Mouse (Mus musculus): ENCODE measurements around the gene Ppp1r1a.

The Ppp1r1a gene

GRCm38 (mm10) chr15:103537822-103538213, at the start of gene Ppp1r1a:
Ppp1r1a (minus strand) TSS chr15:103538003.
- Histone ChIP-seq H3K36me3 (ENCODE audit: insufficient read depth, low read length) (peaks cover 12% of the 10 kb centered on the region), H3K9me3 (ENCODE audit: low read length) (no peaks in the 10 kb centered on the region), H3K4me1 (replicated peaks; ENCODE audit: low read depth, low read length) (peaks cover 61% of the 10 kb centered on the region), H3K4me3 (replicated peaks; ENCODE audit: low read length) (peak within 1 kb of the TSS; percentile 92), H3K27me3 (ENCODE audit: insufficient read depth, low read length) (peaks cover 38% of the 10 kb centered on the region)
- TF ChIP-seq CTCF (conservative IDR thresholded peaks at IDR 0.05; ENCODE audit: low read length) (no peak), NANOG (IDR thresholded peaks at IDR 0.05; ENCODE audit: borderline replicate concordance, low read length) (no peak), POU5F1 (IDR thresholded peaks at IDR 0.05; ENCODE audit: borderline replicate concordance, low read length) (no peak)

GRCm38 (mm10) chr15:103585876-103586275, 48.1 kb upstream of the Ppp1r1a start:
- no peaks in the 10 kb centered on the region for H3K9me3 ChIP-seq (ENCODE audit: low read length)
- no peak overlapping the region for H3K4me3 ChIP-seq (replicated peaks; ENCODE audit: low read length)
- H3K27me3 ChIP-seq (ENCODE audit: insufficient read depth, low read length), result no peaks in the 10 kb centered on the region
- H3K36me3 ChIP-seq (ENCODE audit: insufficient read depth, low read length), result no peaks in the 10 kb centered on the region
- TF ChIP-seq NANOG (IDR thresholded peaks at IDR 0.05; ENCODE audit: borderline replicate concordance, low read length), result no peak
- no peak for TF ChIP-seq POU5F1 (IDR thresholded peaks at IDR 0.05; ENCODE audit: borderline replicate concordance, low read length)
- TF ChIP-seq CTCF (conservative IDR thresholded peaks at IDR 0.05; ENCODE audit: low read length), result no peak
- H3K4me1 ChIP-seq (replicated peaks; ENCODE audit: low read depth, low read length), result no peaks in the 10 kb centered on the region

- no peaks in the 10 kb centered on the region for H3K4me1 ChIP-seq (replicated peaks; ENCODE audit: low read depth, low read length)
- H3K27me3 ChIP-seq (ENCODE audit: insufficient read depth, low read length), result no peaks in the 10 kb centered on the region
- H3K4me3 ChIP-seq (replicated peaks; ENCODE audit: low read length), result no peak within 1 kb of the TSS
- no peaks in the 10 kb centered on the region for H3K36me3 ChIP-seq (ENCODE audit: insufficient read depth, low read length)
- TF ChIP-seq NANOG (IDR thresholded peaks at IDR 0.05; ENCODE audit: borderline replicate concordance, low read length) (no peak), CTCF (conservative IDR thresholded peaks at IDR 0.05; ENCODE audit: low read length) (no peak), POU5F1 (IDR thresholded peaks at IDR 0.05; ENCODE audit: borderline replicate concordance, low read length) (no peak)
- H3K9me3 ChIP-seq (ENCODE audit: low read length), result no peaks in the 10 kb centered on the region
Observed at GRCm38 (mm10) chr15:103564981-103565380, 27.2 kb upstream of the Ppp1r1a start, which contains the start of gene Glycam1. Glycam1 (minus strand) TSS chr15:103565081.

- TF ChIP-seq CTCF (conservative IDR thresholded peaks at IDR 0.05; ENCODE audit: low read length) (peak; percentile 68), NANOG (IDR thresholded peaks at IDR 0.05; ENCODE audit: borderline replicate concordance, low read length) (no peak), POU5F1 (IDR thresholded peaks at IDR 0.05; ENCODE audit: borderline replicate concordance, low read length) (no peak)
- no peaks in the 10 kb centered on the region for H3K36me3 ChIP-seq (ENCODE audit: insufficient read depth, low read length)
- H3K9me3 ChIP-seq (ENCODE audit: low read length), result peaks cover 9% of the 10 kb centered on the region; the same call in 1 of the 2 replicates
- no peaks in the 10 kb centered on the region for H3K27me3 ChIP-seq (ENCODE audit: insufficient read depth, low read length)
- H3K4me3 ChIP-seq (replicated peaks; ENCODE audit: low read length), result no peak overlapping the region
- no peaks in the 10 kb centered on the region for H3K4me1 ChIP-seq (replicated peaks; ENCODE audit: low read depth, low read length)
Observed at GRCm38 (mm10) chr15:103552096-103552690, 14.4 kb upstream of the Ppp1r1a start.

GRCm38 (mm10) chr15:103551053-103551452, 13.2 kb upstream of the Ppp1r1a start:
- Histone ChIP-seq H3K4me1 (replicated peaks; ENCODE audit: low read depth, low read length) (no peaks in the 10 kb centered on the region), H3K4me3 (replicated peaks; ENCODE audit: low read length) (no peak overlapping the region), H3K9me3 (ENCODE audit: low read length) (peaks cover 9% of the 10 kb centered on the region; the same call in 1 of the 2 replicates), H3K27me3 (ENCODE audit: insufficient read depth, low read length) (0 out of 2 replicates have a peak, but pooled peaks cover 4% of the 10 kb centered on the region), H3K36me3 (ENCODE audit: insufficient read depth, low read length) (no peaks in the 10 kb centered on the region)
- no peak for TF ChIP-seq CTCF (conservative IDR thresholded peaks at IDR 0.05; ENCODE audit: low read length)
- TF ChIP-seq NANOG (IDR thresholded peaks at IDR 0.05; ENCODE audit: borderline replicate concordance, low read length), result no peak
- no peak for TF ChIP-seq POU5F1 (IDR thresholded peaks at IDR 0.05; ENCODE audit: borderline replicate concordance, low read length)

- Histone ChIP-seq H3K4me1 (replicated peaks; ENCODE audit: low read depth, low read length) (no peaks in the 10 kb centered on the region), H3K9me3 (ENCODE audit: low read length) (peaks cover 9% of the 10 kb centered on the region; the same call in 1 of the 2 replicates), H3K36me3 (ENCODE audit: insufficient read depth, low read length) (no peaks in the 10 kb centered on the region), H3K4me3 (replicated peaks; ENCODE audit: low read length) (no peak overlapping the region), H3K27me3 (ENCODE audit: insufficient read depth, low read length) (0 out of 2 replicates have a peak, but pooled peaks cover 4% of the 10 kb centered on the region)
- no peak for TF ChIP-seq NANOG (IDR thresholded peaks at IDR 0.05; ENCODE audit: borderline replicate concordance, low read length)
- TF ChIP-seq CTCF (conservative IDR thresholded peaks at IDR 0.05; ENCODE audit: low read length), result no peak
- TF ChIP-seq POU5F1 (IDR thresholded peaks at IDR 0.05; ENCODE audit: borderline replicate concordance, low read length), result no peak
Observed at GRCm38 (mm10) chr15:103549475-103549874, 11.7 kb upstream of the Ppp1r1a start.

GRCm38 (mm10) chr15:103547983-103548382, 10.2 kb upstream of the Ppp1r1a start:
- no peak overlapping the region for H3K4me3 ChIP-seq (replicated peaks; ENCODE audit: low read length)
- H3K27me3 ChIP-seq (ENCODE audit: insufficient read depth, low read length), result peaks cover 4% of the 10 kb centered on the region; the same call in 1 of the 2 replicates
- H3K36me3 ChIP-seq (ENCODE audit: insufficient read depth, low read length), result no peaks in the 10 kb centered on the region
- H3K9me3 ChIP-seq (ENCODE audit: low read length), result peaks cover 5% of the 10 kb centered on the region; the same call in 1 of the 2 replicates
- TF ChIP-seq CTCF (conservative IDR thresholded peaks at IDR 0.05; ENCODE audit: low read length) (peak; percentile 68), POU5F1 (IDR thresholded peaks at IDR 0.05; ENCODE audit: borderline replicate concordance, low read length) (no peak)
- H3K4me1 ChIP-seq (replicated peaks; ENCODE audit: low read depth, low read length), result no peaks in the 10 kb centered on the region

- H3K4me1 ChIP-seq (replicated peaks; ENCODE audit: low read depth, low read length), result peaks cover 16% of the 10 kb centered on the region
- H3K36me3 ChIP-seq (ENCODE audit: insufficient read depth, low read length), result no peaks in the 10 kb centered on the region
- no peak for TF ChIP-seq POU5F1 (IDR thresholded peaks at IDR 0.05; ENCODE audit: borderline replicate concordance, low read length)
- no peak for TF ChIP-seq CTCF (conservative IDR thresholded peaks at IDR 0.05; ENCODE audit: low read length)
- no peak for TF ChIP-seq NANOG (IDR thresholded peaks at IDR 0.05; ENCODE audit: borderline replicate concordance, low read length)
- H3K4me3 ChIP-seq (replicated peaks; ENCODE audit: low read length), result no peak overlapping the region
- peaks cover 31% of the 10 kb centered on the region; the same call in 1 of the 2 replicates for H3K27me3 ChIP-seq (ENCODE audit: insufficient read depth, low read length)
- no peaks in the 10 kb centered on the region for H3K9me3 ChIP-seq (ENCODE audit: low read length)
Observed at GRCm38 (mm10) chr15:103542526-103542925, 4.7 kb upstream of the Ppp1r1a start.
